Mouse (Mus musculus) MEL-GATA-1-ER (cell line): ENCODE data around the gene Ramac.
A peak's percentile ranks its signal among the peaks of the same experiment; 100 is the strongest.

Source experiments
- DNase-seq: peaks from one replicate; pipeline ENCODE4 v3.0.0-alpha.2; 2012; ENCODE audit warnings: low read depth; ENCODE audit errors: extremely low read depth

The Ramac gene

GRCm38 (mm10) chr7:81762180-81763109 is at the start of gene Ramac:
Ramac (plus strand) TSS chr7:81762925.
- peak; percentile 83 for DNase-seq

- DNase-seq, result no peak
Measured at GRCm38 (mm10) chr7:81718657-81719056, 44.1 kb upstream of the Ramac start.

GRCm38 (mm10) chr7:81719216-81719661 is 43.5 kb upstream of the Ramac start:
- peak; percentile 44 for DNase-seq

- no peak for DNase-seq
Measured at GRCm38 (mm10) chr7:81721271-81721670, 41.5 kb upstream of the Ramac start.

- no peak for DNase-seq
Measured at GRCm38 (mm10) chr7:81723851-81724250, 38.9 kb upstream of the Ramac start.

GRCm38 (mm10) chr7:81725986-81726727 is 36.6 kb upstream of the Ramac start:
- DNase-seq, result peak; percentile 22

- DNase-seq, result no peak
Measured at GRCm38 (mm10) chr7:81726728-81727005, 36.1 kb upstream of the Ramac start.

- DNase-seq, result no peak
Measured at GRCm38 (mm10) chr7:81727716-81728115, 35.0 kb upstream of the Ramac start.

- no peak for DNase-seq
Measured at GRCm38 (mm10) chr7:81729787-81730186, 32.9 kb upstream of the Ramac start.

- DNase-seq, result no peak
Measured at GRCm38 (mm10) chr7:81731181-81731651, 31.5 kb upstream of the Ramac start.

GRCm38 (mm10) chr7:81732183-81733089 is 30.3 kb upstream of the Ramac start:
- DNase-seq, result no peak

- no peak for DNase-seq
Measured at GRCm38 (mm10) chr7:81735300-81736048, 27.3 kb upstream of the Ramac start.

- DNase-seq, result no peak
Measured at GRCm38 (mm10) chr7:81738720-81739385, 23.9 kb upstream of the Ramac start.

- no peak for DNase-seq
Measured at GRCm38 (mm10) chr7:81740010-81740409, 22.7 kb upstream of the Ramac start.

GRCm38 (mm10) chr7:81744145-81744544 is 18.6 kb upstream of the Ramac start:
- no peak for DNase-seq

- DNase-seq, result no peak
Measured at GRCm38 (mm10) chr7:81747956-81748355, 14.8 kb upstream of the Ramac start.

- DNase-seq, result peak; percentile 47
Measured at GRCm38 (mm10) chr7:81763110-81763845, 553 bp downstream of the Ramac start.

- DNase-seq, result peak; percentile 89
Measured at GRCm38 (mm10) chr7:81772786-81773539, 10.2 kb downstream of the Ramac start.

- DNase-seq, result no peak
Measured at GRCm38 (mm10) chr7:81775325-81775724, 12.6 kb downstream of the Ramac start.
